Mouse (Mus musculus) gastrocnemius, postnatal 36 days (tissue): ENCODE measurements around the gene Ddo. TPM values are rescaled to one million over a fixed set of nuclear protein-coding genes. Genes with fewer than 3 reads are reported as not detected.

Source experiments
- DNase-seq, 2 experiments: peaks; one replicate each; pipeline ENCODE4 v3.0.0; 2022
- intact Hi-C: fragments of 180-260 bp; cut with DNase I; formaldehyde crosslinking; loops from one replicate; pipeline ENCODE4 v1.15.1; 2025
- total RNA-seq, 2 experiments: library from RNA; stranded (reverse); gene quantifications; 2 replicates each; pipeline ENCODE4 v1.2.3; 2021

Ddo gene
- total RNA-seq, 2 experiments from 2014 or later, result 20.2 to 25.9 TPM

- intact Hi-C loops, result no loop called here
- DNase-seq, result no peak
These were observed 83.3 kb downstream of the Ddo start for GRCm38 (mm10) chr10:40713018-40713608.

- intact Hi-C loops, result no loop called here
- no peak for DNase-seq
These were observed 84.0 kb downstream of the Ddo start for GRCm38 (mm10) chr10:40713829-40714228.

DNA sequence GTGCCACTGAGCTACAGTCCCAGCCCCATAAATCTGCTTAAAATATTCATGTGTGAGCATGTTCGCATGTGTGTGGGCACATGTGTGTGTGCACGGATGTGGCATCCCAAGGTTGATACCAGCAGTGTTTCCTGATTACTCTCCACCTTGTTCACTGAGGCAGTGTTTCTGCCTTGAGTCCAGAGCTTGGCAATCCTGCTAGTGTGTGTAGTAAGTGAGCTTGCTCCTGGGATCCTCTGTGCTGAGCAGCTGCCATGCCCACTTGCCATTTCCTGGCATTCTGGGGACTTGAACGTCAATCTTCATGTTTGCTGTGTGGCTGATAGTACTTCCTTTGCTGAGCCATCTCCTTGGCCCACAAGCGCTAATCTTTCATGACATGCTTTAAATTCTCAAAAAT is 85.3 kb downstream of the Ddo start:
- intact Hi-C loops, result no loop called here
- no peak for DNase-seq

DNA sequence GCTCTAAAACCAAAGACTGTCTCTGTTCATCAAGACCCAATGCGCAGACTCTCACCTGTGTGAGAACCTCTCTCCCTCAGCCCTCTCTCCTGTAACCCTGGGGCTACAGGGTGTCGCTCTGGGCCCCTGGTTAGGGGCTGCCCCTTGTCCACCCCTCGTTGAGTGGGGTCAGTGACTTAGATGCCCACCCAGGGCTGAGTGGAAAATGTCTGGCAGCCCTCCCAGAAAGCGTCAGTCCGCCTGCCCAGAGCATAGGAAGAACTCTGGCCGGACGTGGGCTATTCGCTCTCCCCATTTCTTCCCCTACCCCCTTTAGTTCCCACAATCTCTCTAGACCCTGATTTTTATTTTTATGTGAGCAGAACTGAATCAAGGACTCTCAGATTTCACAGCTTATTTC is 86.5 kb downstream of the Ddo start:
- DNase-seq, result no peak
- intact Hi-C loops, result no loop called here

DNA sequence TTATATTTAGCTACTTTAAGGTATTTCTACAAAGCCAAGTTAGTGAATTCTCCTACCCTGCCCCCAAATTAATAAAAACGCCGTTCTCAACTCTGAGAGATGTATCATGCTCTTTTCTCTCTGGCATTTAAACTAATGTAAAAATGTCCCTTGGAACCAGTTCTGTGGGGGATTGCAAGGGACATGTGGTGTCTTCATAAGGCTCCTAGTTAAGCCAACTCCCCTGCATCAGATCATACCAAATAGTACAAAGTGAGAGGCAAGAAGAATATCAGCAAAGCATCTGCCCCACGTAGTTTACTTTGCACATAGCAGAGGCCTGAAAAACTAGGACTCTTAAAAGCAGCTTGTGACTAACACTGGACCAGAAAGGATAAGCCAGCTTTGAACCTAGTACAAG is 86.9 kb downstream of the Ddo start:
- DNase-seq, result no peak
- intact Hi-C loops, result no loop called here

GRCm38 (mm10) chr10:40718362-40718761 is 88.6 kb downstream of the Ddo start:
- intact Hi-C loops, result no loop called here
- no peak for DNase-seq

GRCm38 (mm10) chr10:40719062-40719461 is 89.3 kb downstream of the Ddo start:
- intact Hi-C loops, result no loop called here
- DNase-seq, result no peak

- intact Hi-C loops, result no loop called here
- no peak for DNase-seq
These were observed 91.1 kb downstream of the Ddo start for GRCm38 (mm10) chr10:40720883-40721282.

DNA sequence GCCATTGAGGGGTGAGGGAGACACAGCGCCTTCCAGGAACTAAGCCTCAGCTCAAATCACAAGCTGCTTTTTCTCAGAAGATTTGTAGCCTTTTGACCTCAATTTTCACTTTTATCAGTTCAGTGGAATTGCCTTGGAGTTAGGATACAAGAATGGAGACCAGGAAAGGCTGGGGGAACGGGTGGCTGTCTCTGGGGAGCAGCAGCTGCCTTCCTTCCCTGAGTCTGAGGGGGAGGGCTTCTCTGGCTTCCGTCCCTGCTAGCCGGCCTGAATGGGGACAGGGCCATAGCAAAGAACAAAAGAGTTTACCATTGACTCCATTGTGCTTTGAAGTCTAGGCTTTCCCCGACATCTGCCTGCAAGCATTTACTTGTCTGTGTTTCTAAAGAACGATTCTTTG is 94.5 kb downstream of the Ddo start:
- intact Hi-C loops, result no loop called here
- no peak for DNase-seq

DNA sequence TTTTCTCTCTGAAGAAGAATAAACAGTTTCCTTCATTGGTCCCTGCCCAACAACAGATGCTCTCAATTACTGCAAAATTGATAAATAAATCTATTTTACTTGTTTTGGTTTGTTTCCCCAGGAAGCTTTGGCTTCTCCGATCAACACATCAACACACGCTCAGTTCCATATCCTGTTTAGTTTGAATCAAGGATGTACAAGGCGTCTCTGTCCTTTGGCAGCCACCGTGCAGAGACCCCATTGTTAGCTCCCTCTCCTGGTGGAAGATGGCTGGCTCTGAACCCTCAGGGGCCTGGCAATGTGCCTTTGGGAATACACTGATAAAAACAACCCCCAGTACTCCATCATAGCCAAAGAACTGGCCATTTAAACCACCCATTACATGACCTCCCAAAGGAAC is 95.3 kb downstream of the Ddo start:
- DNase-seq, result no peak
- intact Hi-C loops, result no loop called here

- intact Hi-C loops, result no loop called here
- no peak for DNase-seq
These were observed 95.7 kb downstream of the Ddo start for GRCm38 (mm10) chr10:40725471-40725870.

DNA sequence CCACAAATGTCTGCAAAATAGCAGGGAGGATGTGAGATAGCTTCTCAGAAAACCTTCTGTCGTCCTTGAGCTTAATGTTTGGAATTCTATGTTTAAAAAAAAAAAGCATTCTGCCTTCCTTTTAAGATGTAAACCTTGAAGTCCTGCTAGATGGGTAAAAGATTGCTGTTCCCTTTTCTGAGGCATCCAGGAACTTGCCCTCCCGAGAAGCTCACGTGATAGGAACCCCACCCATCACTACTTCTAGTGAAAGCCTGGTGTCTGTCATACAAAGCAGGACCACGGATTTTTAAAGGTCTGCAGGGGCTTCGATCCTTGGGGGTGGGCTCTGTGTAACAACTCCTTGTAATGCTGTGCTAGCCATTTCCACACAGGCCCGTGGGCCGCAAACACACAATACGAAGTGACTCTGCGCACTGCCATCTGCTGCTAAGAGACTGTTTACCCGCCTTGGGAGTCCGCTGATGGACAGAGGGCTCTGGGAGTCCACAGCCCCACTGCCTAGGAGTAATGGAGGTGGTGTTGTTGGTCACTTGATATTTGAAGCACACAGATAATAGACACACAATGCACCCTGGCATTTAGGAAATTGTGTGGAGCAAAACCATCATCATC is 96.6 kb downstream of the Ddo start:
- no peak for DNase-seq
- intact Hi-C loops, result no loop called here

- intact Hi-C loops, result no loop called here
- no peak for DNase-seq
These were observed 97.2 kb downstream of the Ddo start for GRCm38 (mm10) chr10:40726989-40727388.

- no peak for DNase-seq
- intact Hi-C loops, result no loop called here
These were observed 100.4 kb downstream of the Ddo start for GRCm38 (mm10) chr10:40730200-40730599.

Other genes with a start within 250 kb of the Ddo start
- gene Slc22a16, start 59.7 kb upstream of the Ddo start, total RNA-seq, result not detected
- under 1 TPM; 0.49 to 0.71 TPM for gene Mettl24, start 53.3 kb downstream of the Ddo start, total RNA-seq